Mouse (Mus musculus): ENCODE measurements around the gene Gm20388. TPM values are rescaled to one million over a fixed set of nuclear protein-coding genes. Genes with fewer than 3 reads are reported as not detected.
A peak's percentile ranks its signal among the peaks of the same experiment; 100 is the strongest.

Gm20388 gene
- total and polyA plus RNA-seq, 2 experiments from 2014 or later = 17.3 TPM; not detected in 1

DNA sequence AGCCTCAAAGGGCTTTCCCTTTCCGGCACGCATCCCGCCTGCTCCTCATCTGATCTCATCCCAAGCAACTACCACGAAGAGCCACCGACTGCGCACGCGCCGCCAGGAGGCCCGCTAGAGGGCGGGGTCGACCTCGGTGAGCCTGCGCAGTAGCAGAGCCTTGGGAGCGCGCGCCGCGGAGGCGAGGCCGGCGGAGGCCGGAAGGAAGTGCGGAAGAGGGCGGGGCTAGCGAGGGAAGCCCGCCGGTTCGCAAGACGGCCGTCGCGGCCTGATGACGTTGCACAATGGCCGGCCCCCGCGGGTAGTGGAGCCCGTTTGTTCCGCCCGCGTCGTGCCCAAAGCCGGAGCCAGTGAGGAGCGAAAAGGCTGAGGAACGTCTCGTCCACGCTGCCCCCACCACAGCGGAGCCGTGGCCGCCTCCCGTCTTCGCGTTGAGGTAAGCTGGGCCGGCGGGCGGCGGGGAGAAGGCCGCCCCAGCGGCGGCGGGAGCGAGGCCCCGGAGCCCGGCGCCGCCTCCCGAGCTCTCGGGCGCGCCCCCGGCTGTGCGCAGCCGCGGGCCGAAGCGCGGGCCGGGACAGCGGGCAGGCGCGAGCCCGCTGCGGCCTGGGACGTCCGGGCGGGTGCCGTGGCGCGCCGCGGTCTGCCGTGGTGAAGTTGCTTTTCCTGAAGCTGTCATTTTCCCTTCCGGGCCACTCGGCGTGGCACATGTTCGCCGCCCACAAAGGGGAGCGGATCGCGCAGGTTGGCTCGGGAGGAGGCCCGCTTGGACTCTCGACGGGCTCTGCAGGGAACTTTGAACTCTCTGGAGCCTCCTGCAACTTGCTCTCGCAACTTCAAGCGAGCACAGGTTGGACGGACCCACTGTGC lies 2466.0 kb downstream of the Gm20388 start, which contains the start of gene Zc3h18:
Gene Zc3h18 (plus strand): TSS at position 245 of the 867 bp plus-strand sequence.
- peaks cover 4% of the 10 kb centered on the region; the same call in 1 of the 2 replicates for H3K36me3 ChIP-seq (replicated peaks; ENCODE audit: control insufficient read depth, insufficient read depth, low read length)
- ATAC-seq (ENCODE audit: insufficient read depth, low read depth) = peak; percentile 98
- WGBS = under 1% methylated on average over 87 of the region's 107 CpGs

GRCm38 (mm10) chr8:122383039-122383438 lies 2472.4 kb downstream of the Gm20388 start:
- ATAC-seq (ENCODE audit: insufficient read depth, low read depth) (no peak), DNase-seq (ENCODE audit: low spot score) (no peak)
- Histone ChIP-seq H3K4me3 (ENCODE audit: low read depth, low read length) (no peak overlapping the region), H3K4me2 (ENCODE audit: low read depth, low read length) (no peak overlapping the region), H3K9ac (replicated peaks; ENCODE audit: low read depth, low read length) (no peak overlapping the region), H3K4me1 (ENCODE audit: control insufficient read depth, insufficient read depth) (no peaks in the 10 kb centered on the region), H3K27me3 (ENCODE audit: control insufficient read depth, insufficient read depth, low read length) (no peaks in the 10 kb centered on the region), H3K27ac (ENCODE audit: low read depth) (no peak overlapping the region), H3K36me3 (replicated peaks; ENCODE audit: control insufficient read depth, insufficient read depth, low read length) (peaks cover 53% of the 10 kb centered on the region), H3K9me3 (replicated peaks; ENCODE audit: control insufficient read depth, low read length) (no peaks in the 10 kb centered on the region)
- WGBS = 74% methylated on average over 4 of the region's 4 CpGs
- no peak for TF ChIP-seq EP300 (IDR thresholded peaks at IDR 0.05; ENCODE audit: low read depth)
- TF ChIP-seq CTCF (IDR thresholded peaks at IDR 0.05; ENCODE audit: low read depth) = no peak

More for the DNA sequence above, 2466.0 kb downstream of the Gm20388 start, which contains the start of gene Zc3h18:
- no peaks in the 10 kb centered on the region for H3K9me3 ChIP-seq (replicated peaks; ENCODE audit: control insufficient read depth, low read length)
- peak; percentile 99 for DNase-seq (ENCODE audit: low spot score)
- peak within 1 kb of the TSS; percentile 79 for H3K4me2 ChIP-seq (ENCODE audit: low read depth, low read length)
- no peaks in the 10 kb centered on the region for H3K27me3 ChIP-seq (ENCODE audit: control insufficient read depth, insufficient read depth, low read length)
- peak; percentile 58 for TF ChIP-seq CTCF (IDR thresholded peaks at IDR 0.05; ENCODE audit: low read depth)
- TF ChIP-seq EP300 (IDR thresholded peaks at IDR 0.05; ENCODE audit: low read depth) = no peak
- peak within 1 kb of the TSS; percentile 90 for H3K9ac ChIP-seq (replicated peaks; ENCODE audit: low read depth, low read length)
- H3K4me1 ChIP-seq (ENCODE audit: control insufficient read depth, insufficient read depth) = peaks cover 14% of the 10 kb centered on the region
- peak within 1 kb of the TSS; percentile 79 for H3K4me3 ChIP-seq (ENCODE audit: low read depth, low read length)
- H3K27ac ChIP-seq (ENCODE audit: low read depth) = peak within 1 kb of the TSS; percentile 91

DNA sequence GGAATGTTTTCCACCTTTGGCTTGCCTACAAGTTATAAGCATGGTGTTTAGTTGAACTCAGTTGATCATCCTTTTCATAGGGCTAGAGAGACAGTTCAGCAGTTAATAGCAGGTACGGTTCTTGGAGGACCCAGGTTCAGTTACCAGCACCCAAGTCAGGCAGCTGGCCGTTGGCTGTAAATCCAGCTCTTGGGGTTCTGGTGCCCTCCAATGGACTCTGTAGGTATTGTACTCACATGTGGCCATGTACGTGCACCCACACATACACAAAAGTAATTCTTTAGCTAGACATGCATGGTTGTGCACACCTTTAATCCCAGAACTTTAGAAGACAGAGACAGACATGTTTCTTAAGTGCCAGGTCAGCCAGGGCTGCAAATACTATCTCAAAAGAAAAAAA lies 2478.7 kb downstream of the Gm20388 start:
- H3K9me3 ChIP-seq (replicated peaks; ENCODE audit: control insufficient read depth, low read length) = no peaks in the 10 kb centered on the region
- 92% methylated on average over 3 of the region's 3 CpGs for WGBS
- TF ChIP-seq EP300 (IDR thresholded peaks at IDR 0.05; ENCODE audit: low read depth) (no peak), CTCF (IDR thresholded peaks at IDR 0.05; ENCODE audit: low read depth) (no peak)
- H3K27me3 ChIP-seq (ENCODE audit: control insufficient read depth, insufficient read depth, low read length) = no peaks in the 10 kb centered on the region
- H3K4me2 ChIP-seq (ENCODE audit: low read depth, low read length) = no peak overlapping the region
- H3K9ac ChIP-seq (replicated peaks; ENCODE audit: low read depth, low read length) = no peak overlapping the region
- DNase-seq (ENCODE audit: low spot score) (no peak), ATAC-seq (ENCODE audit: insufficient read depth, low read depth) (no peak)
- no peaks in the 10 kb centered on the region for H3K4me1 ChIP-seq (ENCODE audit: control insufficient read depth, insufficient read depth)
- H3K36me3 ChIP-seq (replicated peaks; ENCODE audit: control insufficient read depth, insufficient read depth, low read length) = peaks cover 84% of the 10 kb centered on the region
- H3K4me3 ChIP-seq (ENCODE audit: low read depth, low read length) = no peak overlapping the region
- H3K27ac ChIP-seq (ENCODE audit: low read depth) = no peak overlapping the region

GRCm38 (mm10) chr8:122390758-122391157 lies 2480.1 kb downstream of the Gm20388 start:
- no peak overlapping the region for H3K27ac ChIP-seq (ENCODE audit: low read depth)
- H3K27me3 ChIP-seq (ENCODE audit: control insufficient read depth, insufficient read depth, low read length) = no peaks in the 10 kb centered on the region
- no peak overlapping the region for H3K4me2 ChIP-seq (ENCODE audit: low read depth, low read length)
- no peaks in the 10 kb centered on the region for H3K4me1 ChIP-seq (ENCODE audit: control insufficient read depth, insufficient read depth)
- TF ChIP-seq EP300 (IDR thresholded peaks at IDR 0.05; ENCODE audit: low read depth) = no peak
- no peak for TF ChIP-seq CTCF (IDR thresholded peaks at IDR 0.05; ENCODE audit: low read depth)
- H3K4me3 ChIP-seq (ENCODE audit: low read depth, low read length) = no peak overlapping the region
- WGBS = 79% methylated on average over 3 of the region's 3 CpGs
- ATAC-seq (ENCODE audit: insufficient read depth, low read depth) (no peak), DNase-seq (ENCODE audit: low spot score) (no peak)
- H3K9ac ChIP-seq (replicated peaks; ENCODE audit: low read depth, low read length) = no peak overlapping the region
- no peaks in the 10 kb centered on the region for H3K9me3 ChIP-seq (replicated peaks; ENCODE audit: control insufficient read depth, low read length)
- peaks cover 80% of the 10 kb centered on the region for H3K36me3 ChIP-seq (replicated peaks; ENCODE audit: control insufficient read depth, insufficient read depth, low read length)

DNA sequence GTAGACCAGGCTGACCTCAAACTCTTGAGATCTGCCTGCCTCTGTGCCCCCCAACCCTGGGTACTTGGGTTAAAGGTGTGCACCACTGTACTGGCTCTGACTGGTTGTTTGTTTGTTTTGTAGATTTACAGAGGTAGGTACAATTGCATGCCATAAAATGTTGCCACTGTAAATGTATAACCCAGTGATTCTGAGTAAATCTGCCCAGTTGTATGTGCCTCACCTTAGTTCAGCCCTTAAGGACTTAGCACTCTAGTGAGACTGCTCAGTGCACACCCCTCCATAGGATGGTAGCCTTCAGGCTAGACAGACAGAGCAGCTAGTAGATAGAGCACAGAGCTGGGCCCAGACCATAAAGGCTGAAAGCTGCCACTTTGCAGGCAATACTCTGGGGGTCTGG lies 2483.1 kb downstream of the Gm20388 start:
- Histone ChIP-seq H3K4me2 (ENCODE audit: low read depth, low read length) (no peak overlapping the region), H3K27ac (ENCODE audit: low read depth) (no peak overlapping the region), H3K27me3 (ENCODE audit: control insufficient read depth, insufficient read depth, low read length) (no peaks in the 10 kb centered on the region), H3K9ac (replicated peaks; ENCODE audit: low read depth, low read length) (no peak overlapping the region), H3K9me3 (replicated peaks; ENCODE audit: control insufficient read depth, low read length) (no peaks in the 10 kb centered on the region), H3K4me3 (ENCODE audit: low read depth, low read length) (no peak overlapping the region), H3K4me1 (ENCODE audit: control insufficient read depth, insufficient read depth) (no peaks in the 10 kb centered on the region), H3K36me3 (replicated peaks; ENCODE audit: control insufficient read depth, insufficient read depth, low read length) (peaks cover 72% of the 10 kb centered on the region)
- ATAC-seq (ENCODE audit: insufficient read depth, low read depth) (no peak), DNase-seq (ENCODE audit: low spot score) (no peak)
- TF ChIP-seq EP300 (IDR thresholded peaks at IDR 0.05; ENCODE audit: low read depth) (no peak), CTCF (IDR thresholded peaks at IDR 0.05; ENCODE audit: low read depth) (no peak)
